Mouse (Mus musculus): ENCODE data around the gene Kdm5a.

The Kdm5a gene

GRCm38 (mm10) chr6:120363688-120364522 is at the start of gene Kdm5a, which contains the start of gene Ccdc77:
Kdm5a (plus strand) TSS chr6:120364124.
Ccdc77 (minus strand) TSS chr6:120364374.
- DNase-seq (ENCODE audit: low read depth in 2 of 2, low spot score in 2 of 2) = peak; percentile 88 to 95

- no peak for DNase-seq (ENCODE audit: low read depth in 2 of 2, low spot score in 2 of 2)
Observed at GRCm38 (mm10) chr6:120318303-120318940, 45.5 kb upstream of the Kdm5a start.

GRCm38 (mm10) chr6:120319129-120319528 is 44.8 kb upstream of the Kdm5a start:
- DNase-seq (ENCODE audit: low read depth in 2 of 2, low spot score in 2 of 2) = no peak

- no peak for DNase-seq (ENCODE audit: low read depth in 2 of 2, low spot score in 2 of 2)
Observed at GRCm38 (mm10) chr6:120320369-120320768, 43.6 kb upstream of the Kdm5a start.

GRCm38 (mm10) chr6:120324295-120324927 is 39.5 kb upstream of the Kdm5a start:
- DNase-seq (ENCODE audit: low read depth in 2 of 2, low spot score in 2 of 2) = peak; percentile 43 to 60

- no peak for DNase-seq (ENCODE audit: low read depth in 2 of 2, low spot score in 2 of 2)
Observed at GRCm38 (mm10) chr6:120332351-120332750, 31.6 kb upstream of the Kdm5a start.

- no peak for DNase-seq (ENCODE audit: low read depth in 2 of 2, low spot score in 2 of 2)
Observed at GRCm38 (mm10) chr6:120343992-120344391, 19.9 kb upstream of the Kdm5a start.

GRCm38 (mm10) chr6:120349018-120349417 is 14.9 kb upstream of the Kdm5a start:
- no peak for DNase-seq (ENCODE audit: low read depth in 2 of 2, low spot score in 2 of 2)

GRCm38 (mm10) chr6:120356478-120356877 is 7.4 kb upstream of the Kdm5a start:
- no peak for DNase-seq (ENCODE audit: low read depth in 2 of 2, low spot score in 2 of 2)

GRCm38 (mm10) chr6:120356951-120357945 is 6.7 kb upstream of the Kdm5a start:
- peak; percentile 78 to 79 for DNase-seq (ENCODE audit: low read depth in 2 of 2, low spot score in 2 of 2)

GRCm38 (mm10) chr6:120362124-120362523 is 1.8 kb upstream of the Kdm5a start:
- DNase-seq (ENCODE audit: low read depth in 2 of 2, low spot score in 2 of 2) = no peak

- DNase-seq (ENCODE audit: low read depth in 2 of 2, low spot score in 2 of 2) = no peak
Observed at GRCm38 (mm10) chr6:120362774-120363687, 893 bp upstream of the Kdm5a start.

GRCm38 (mm10) chr6:120364523-120364905 is 590 bp downstream of the Kdm5a start:
- peak in 1 of 2 experiments; percentile 3 for DNase-seq (ENCODE audit: low read depth in 2 of 2, low spot score in 2 of 2)

- DNase-seq (ENCODE audit: low read depth in 2 of 2, low spot score in 2 of 2) = peak in 1 of 2 experiments; percentile 11
Observed at GRCm38 (mm10) chr6:120365051-120365450, 1.1 kb downstream of the Kdm5a start.

- DNase-seq (ENCODE audit: low read depth in 2 of 2, low spot score in 2 of 2) = no peak
Observed at GRCm38 (mm10) chr6:120376736-120377135, 12.8 kb downstream of the Kdm5a start.

- no peak for DNase-seq (ENCODE audit: low read depth in 2 of 2, low spot score in 2 of 2)
Observed at GRCm38 (mm10) chr6:120390054-120390453, 26.1 kb downstream of the Kdm5a start.

GRCm38 (mm10) chr6:120392811-120393210 is 28.9 kb downstream of the Kdm5a start:
- DNase-seq (ENCODE audit: low read depth in 2 of 2, low spot score in 2 of 2) = no peak

- no peak for DNase-seq (ENCODE audit: low read depth in 2 of 2, low spot score in 2 of 2)
Observed at GRCm38 (mm10) chr6:120395622-120396345, 31.9 kb downstream of the Kdm5a start.

- DNase-seq (ENCODE audit: low read depth in 2 of 2, low spot score in 2 of 2) = no peak
Observed at GRCm38 (mm10) chr6:120403936-120404335, 40.0 kb downstream of the Kdm5a start.

Data from CD8-positive naive resting alpha-beta T cell, adult 2 months (primary cell).